Mouse (Mus musculus) MEL (cell line): ENCODE measurements around the gene 1520401A03Rik. TPM values are rescaled to one million over a fixed set of nuclear protein-coding genes. Genes with fewer than 3 reads are reported as not detected.

Experiments used
- DNase-seq: peaks from one replicate; pipeline ENCODE4 v3.0.0; 2011; ENCODE audit warnings: low read depth, low spot score
- H3K27ac ChIP-seq: 2 replicates; pipeline ENCODE4 v1.5.1; 2012; ENCODE audit warnings: low read depth, mild to moderate bottlenecking, control low read depth, low read length, moderate library complexity; ENCODE audit not compliant: control insufficient read depth
- H3K27me3 ChIP-seq, 2 experiments: fragments of 150-350 bp in 1 of 2; sonication (generic) in 1 of 2; 2 replicates each; pipeline ENCODE4 v1.6.1; 2012; ENCODE audit warnings: low read length in 2 of 2, mild to moderate bottlenecking in 2 of 2, improper control_type of control experiment in 1 of 2, moderate library complexity in 1 of 2; ENCODE audit not compliant: insufficient read depth in 2 of 2, control insufficient read depth in 1 of 2
- H3K36me3 ChIP-seq, 2 experiments: 2 replicates each; pipeline ENCODE4 v1.6.1; 2012 to 2014; ENCODE audit warnings: low read length in 2 of 2, improper control_type of control experiment in 1 of 2, inconsistent platforms in 1 of 2, mild to moderate bottlenecking in 1 of 2; ENCODE audit not compliant: insufficient read depth in 2 of 2, control insufficient read depth in 1 of 2
- H3K4me1 ChIP-seq, 2 experiments: fragments of 150-350 bp in 1 of 2; sonication (generic) in 1 of 2; 2 replicates each; pipeline ENCODE4 v1.6.1; 2012; ENCODE audit warnings: low read length in 2 of 2, improper control_type of control experiment in 1 of 2, mild to moderate bottlenecking in 1 of 2; ENCODE audit not compliant: insufficient read depth in 2 of 2, control insufficient read depth in 1 of 2
- H3K4me3 ChIP-seq, 2 experiments: fragments of 150-350 bp in 1 of 2; sonication (generic) in 1 of 2; 2 replicates each; pipeline ENCODE4 v1.5.1; 2012; ENCODE audit warnings: low read depth in 2 of 2, low read length in 2 of 2, mild to moderate bottlenecking in 2 of 2, moderate library complexity in 2 of 2, control low read depth in 1 of 2, improper control_type of control experiment in 1 of 2; ENCODE audit not compliant: control insufficient read depth in 1 of 2, insufficient read depth in 1 of 2
- H3K79me2 ChIP-seq: 2 replicates; pipeline ENCODE4 v1.6.1; 2012; ENCODE audit warnings: mild to moderate bottlenecking, low read length, moderate library complexity; ENCODE audit not compliant: control insufficient read depth, poor library complexity, insufficient read depth
- H3K9ac ChIP-seq: 2 replicates; pipeline ENCODE4 v1.6.1; 2012; ENCODE audit warnings: low read depth, mild to moderate bottlenecking, control low read depth, low read length, moderate library complexity; ENCODE audit not compliant: control insufficient read depth, poor library complexity, severe bottlenecking
- H3K9me3 ChIP-seq: fragments of 150-350 bp; sonication (generic); replicated peaks from 2 replicates; pipeline ENCODE4 v1.6.1; 2012; ENCODE audit warnings: mild to moderate bottlenecking, low read length, improper control_type of control experiment, moderate library complexity; ENCODE audit not compliant: insufficient read depth
- E2F4 ChIP-seq: IDR thresholded peaks from 2 replicates; pipeline ENCODE4 v1.6.1; 2011; ENCODE audit warnings: low read depth, low read length, improper control_type of control experiment, borderline replicate concordance
- ELF1 ChIP-seq: IDR thresholded peaks from 2 replicates; pipeline ENCODE4 v1.6.1; 2014; ENCODE audit warnings: low read depth, mild to moderate bottlenecking, inconsistent platforms, low read length, improper control_type of control experiment, moderate library complexity
- EP300 ChIP-seq, 2 experiments: IDR thresholded peaks; 2 replicates each; pipeline ENCODE4 v1.6.1; 2011; ENCODE audit warnings: improper control_type of control experiment in 2 of 2, low read length in 2 of 2, low read depth in 1 of 2, mild to moderate bottlenecking in 1 of 2
- GATA1 ChIP-seq: IDR thresholded peaks from 2 replicates; pipeline ENCODE4 v1.6.1; 2011; ENCODE audit warnings: low read depth, low read length, improper control_type of control experiment
- HCFC1 ChIP-seq: IDR thresholded peaks from 2 replicates; pipeline ENCODE4 v1.6.1; 2012; ENCODE audit warnings: low read depth, mild to moderate bottlenecking, inconsistent platforms, low read length, improper control_type of control experiment, moderate library complexity
- JUND ChIP-seq: IDR thresholded peaks from 2 replicates; pipeline ENCODE4 v1.6.1; 2011; ENCODE audit warnings: low read depth, mild to moderate bottlenecking, improper control_type of control experiment, low read length
- MAFK ChIP-seq: IDR thresholded peaks from 2 replicates; pipeline ENCODE4 v1.6.1; 2011; ENCODE audit warnings: low read depth, mild to moderate bottlenecking, low read length, improper control_type of control experiment, borderline replicate concordance
- MAX ChIP-seq: IDR thresholded peaks from 2 replicates; pipeline ENCODE4 v1.6.1; 2011; ENCODE audit warnings: low read length, improper control_type of control experiment
- MAZ ChIP-seq: IDR thresholded peaks from 2 replicates; pipeline ENCODE4 v1.6.1; 2012; ENCODE audit warnings: low read depth, mild to moderate bottlenecking, inconsistent platforms, low read length, improper control_type of control experiment
- MXI1 ChIP-seq: IDR thresholded peaks from 2 replicates; pipeline ENCODE4 v1.6.1; 2011; ENCODE audit warnings: mild to moderate bottlenecking, low read depth, low read length, improper control_type of control experiment
- MYB ChIP-seq: IDR thresholded peaks from 2 replicates; pipeline ENCODE4 v1.6.1; 2011; ENCODE audit warnings: mild to moderate bottlenecking, low read depth, low read length, improper control_type of control experiment
- MYC ChIP-seq: IDR thresholded peaks from 2 replicates; pipeline ENCODE4 v1.6.1; 2011; ENCODE audit warnings: low read depth, mild to moderate bottlenecking, low read length, improper control_type of control experiment, moderate library complexity
- NELFE ChIP-seq: IDR thresholded peaks from 2 replicates; pipeline ENCODE4 v1.6.1; 2011; ENCODE audit warnings: low read depth, low read length, improper control_type of control experiment
- NRF1 ChIP-seq: IDR thresholded peaks from 2 replicates; pipeline ENCODE4 v1.6.1; 2014; ENCODE audit warnings: low read depth, mild to moderate bottlenecking, inconsistent platforms, low read length, improper control_type of control experiment, moderate library complexity; ENCODE audit not compliant: poor library complexity, insufficient read depth, severe bottlenecking
- POLR2A ChIP-seq, 2 experiments: IDR thresholded peaks; 2 replicates each; pipeline ENCODE4 v1.6.1; 2011 to 2012; ENCODE audit warnings: low read length in 2 of 2, mild to moderate bottlenecking in 2 of 2, control low read depth in 1 of 2, improper control_type of control experiment in 1 of 2, low read depth in 1 of 2, moderate library complexity in 1 of 2; ENCODE audit not compliant: control insufficient read depth in 1 of 2, insufficient read depth in 1 of 2, poor library complexity in 1 of 2
- POLR2AphosphoS2 ChIP-seq: IDR thresholded peaks from 2 replicates; pipeline ENCODE4 v1.6.1; 2011; ENCODE audit warnings: low read length, improper control_type of control experiment
- RCOR1 ChIP-seq: IDR thresholded peaks from 2 replicates; pipeline ENCODE4 v1.6.1; 2012; ENCODE audit warnings: low read depth, mild to moderate bottlenecking, inconsistent platforms, low read length, improper control_type of control experiment
- SIN3A ChIP-seq: IDR thresholded peaks from 2 replicates; pipeline ENCODE4 v1.6.1; 2012; ENCODE audit warnings: low read length, improper control_type of control experiment, inconsistent platforms
- SMC3 ChIP-seq: IDR thresholded peaks from 2 replicates; pipeline ENCODE4 v1.6.1; 2011; ENCODE audit warnings: low read depth, low read length, improper control_type of control experiment
- TBP ChIP-seq: IDR thresholded peaks from 2 replicates; pipeline ENCODE4 v1.8.0; 2011; ENCODE audit warnings: low read depth, low read length, improper control_type of control experiment
- UBTF ChIP-seq: IDR thresholded peaks from 2 replicates; pipeline ENCODE4 v1.6.1; 2012; ENCODE audit warnings: low read depth, mild to moderate bottlenecking, inconsistent platforms, low read length, improper control_type of control experiment, moderate library complexity, borderline replicate concordance; ENCODE audit not compliant: insufficient read depth
- ZMIZ1 ChIP-seq: IDR thresholded peaks from 2 replicates; pipeline ENCODE4 v1.6.1; 2012; ENCODE audit warnings: low read depth, mild to moderate bottlenecking, inconsistent platforms, low read length, improper control_type of control experiment, moderate library complexity
- ZNF384 ChIP-seq: IDR thresholded peaks from 2 replicates; pipeline ENCODE4 v1.6.1; 2012; ENCODE audit warnings: low read depth, mild to moderate bottlenecking, inconsistent platforms, low read length, improper control_type of control experiment
- polyA plus RNA-seq, 2 experiments: library from polyadenylated mRNA; stranded (reverse) in 1 of 2; unstranded in 1 of 2; fragments of >175 nt in 1 of 2; fragments of >200 nt in 1 of 2; gene quantifications; 2 replicates each; pipeline versions ENCODE4 v1.2.1 to v1.2.4; 2012; ENCODE audit warnings: low replicate concordance in 2 of 2, low read depth in 1 of 2; ENCODE audit not compliant: insufficient read length in 2 of 2, insufficient read depth in 1 of 2, missing spikeins in 1 of 2
- total RNA-seq: library from RNA; depleted of rRNA; stranded (reverse); fragments of 300-350 nt; gene quantifications from 2 replicates; pipeline ENCODE4 v1.2.3, GENCODE M21; 2012

Gene 1520401A03Rik
- total and polyA plus RNA-seq, 3 experiments: not detected

GRCm38 (mm10) chr17:23740598-23741021 lies 18.0 kb upstream of the 1520401A03Rik start, which contains the start of gene Paqr4:
TSS of gene Paqr4 (minus strand) at chr17:23740867.
- TF ChIP-seq MXI1: peak; percentile 90
- 0 out of 2 replicates have a peak, but pooled peaks have one; percentile 18 for TF ChIP-seq RCOR1
- no peak for TF ChIP-seq ELF1
- peak; percentile 96 for TF ChIP-seq SIN3A
- Histone ChIP-seq H3K4me1 (peaks cover 0 to 5% of the 10 kb centered on the region in 2 experiments; a peak in 1 of 4 replicates), H3K27ac (peak within 1 kb of the TSS; percentile 53), H3K36me3 (no peaks in the 10 kb centered on the region), H3K79me2 (no peaks in the 10 kb centered on the region; the same call in 1 of the 2 replicates), H3K4me3 (peak within 1 kb of the TSS; percentile 72 to 76), H3K27me3 (no peaks in the 10 kb centered on the region), H3K9me3 (no peaks in the 10 kb centered on the region), H3K9ac (peak within 1 kb of the TSS; percentile 84)
- no peak for DNase-seq

GRCm38 (mm10) chr17:23740136-23740584 lies 17.6 kb upstream of the 1520401A03Rik start:
- Histone ChIP-seq H3K27ac (peak overlapping the region; percentile 53), H3K9me3 (no peaks in the 10 kb centered on the region), H3K4me3 (peak overlapping the region; percentile 72 to 76), H3K4me1 (peaks cover 0 to 5% of the 10 kb centered on the region in 2 experiments; a peak in 1 of 4 replicates), H3K36me3 (no peaks in the 10 kb centered on the region), H3K79me2 (no peaks in the 10 kb centered on the region; the same call in 1 of the 2 replicates), H3K27me3 (no peaks in the 10 kb centered on the region), H3K9ac (peak overlapping the region; percentile 84)
- DNase-seq: peak; percentile 92
- TF ChIP-seq MAFK (no peak), ZMIZ1 (no peak), TBP (no peak), ZNF384 (no peak), HCFC1 (no peak; the same call in 1 of the 2 replicates), SIN3A (no peak), UBTF (no peak), SMC3 (no peak), POLR2AphosphoS2 (no peak), GATA1 (no peak), JUND (no peak), MYC (no peak), NRF1 (peak; percentile 70), NELFE (peak; percentile 45), MAZ (peak; percentile 63; the same call in 1 of the 2 replicates), POLR2A (IDR thresholded peaks at IDR 0.05; ENCODE audit: control insufficient read depth in 1 of 2, insufficient read depth in 1 of 2, low read depth in 1 of 2, low read length in 2 of 2, poor library complexity in 1 of 2) (peak; percentile 49 to 67; a peak in 2 of 4 replicates), EP300 (IDR thresholded peaks at IDR 0.05; ENCODE audit: low read depth in 1 of 2, low read length in 2 of 2) (no peak), E2F4 (peak; percentile 86; the same call in 1 of the 2 replicates), RCOR1 (no peak), MYB (no peak), MAX (peak; percentile 68)
